In genomic region chr13:70837571-70837970, GRCm38 (mm10) we compare ENCODE assay signal across 30 mouse cellular contexts. TPM values are rescaled to one million over a fixed set of nuclear protein-coding genes. Genes with fewer than 3 reads are reported as not detected.
DNase-seq lines count a peak whose midpoint lies in the region; ATAC-seq and TF ChIP-seq lines count a peak whose summit lies in the region.
"Had no signal": no experiment of that assay in that cellular context is flagged by ENCODE, and none has a peak within 500 bp of the region (broad histone marks: within the 10 kb centered on the region; RNA-seq: fewer than 3 reads in every experiment).

No protein-coding gene starts in this region.

- H3K27ac ChIP-seq in kidney, adult 2 months (ENCODE audit: insufficient read depth, low read depth, low read length) = no peak overlapping the region
- H3K27ac ChIP-seq in kidney, embryonic 14.5 days (ENCODE audit: low read depth, low read length) = no peak overlapping the region
- H3K27ac ChIP-seq in lung, embryonic 14.5 days (ENCODE audit: low read depth) = no peak overlapping the region
- H3K27ac ChIP-seq: forebrain, embryonic 13.5 days; hindbrain, embryonic 13.5 days; kidney, postnatal 0 days; limb, embryonic 12.5 days; macrophage; midbrain, embryonic 13.5 days; stomach, postnatal 0 days had no signal

- ATAC-seq in kidney, embryonic 14.5 days (ENCODE audit: low FRiP score, low TSS enrichment) = no peak
- no peak for ATAC-seq in lung, embryonic 14.5 days (ENCODE audit: insufficient read depth)
- ATAC-seq: forebrain, embryonic 13.5 days; inflammation-experienced regulatory T-cells, adult 6 months; midbrain, embryonic 13.5 days had no signal

- no peak overlapping the region for H3K9ac ChIP-seq in kidney, embryonic 14.5 days (ENCODE audit: low read depth, low read length)
- no peak overlapping the region for H3K9ac ChIP-seq in lung, embryonic 14.5 days
- H3K9ac ChIP-seq: forebrain, embryonic 13.5 days; hindbrain, embryonic 13.5 days; limb, embryonic 12.5 days; midbrain, embryonic 13.5 days had no signal

- H3K36me3 ChIP-seq in kidney, adult 2 months (ENCODE audit: control insufficient read depth, insufficient read depth, low read length) = no peaks in the 10 kb centered on the region
- H3K36me3 ChIP-seq in kidney, embryonic 14.5 days (ENCODE audit: control insufficient read depth, insufficient read depth, low read length) = no peaks in the 10 kb centered on the region; the same call in 1 of the 2 replicates
- no peaks in the 10 kb centered on the region for H3K36me3 ChIP-seq in lung, embryonic 14.5 days (ENCODE audit: insufficient read depth)
- H3K36me3 ChIP-seq: hindbrain, embryonic 13.5 days; limb, embryonic 12.5 days; midbrain, embryonic 13.5 days had no signal

- WGBS in kidney, adult 2 months = 32% methylated on average over 5 of the region's 5 CpGs
- 73% methylated on average over 5 of the region's 5 CpGs for WGBS in kidney, embryonic 14.5 days
- WGBS in lung, embryonic 14.5 days = 62% methylated on average over 5 of the region's 5 CpGs

- H3K4me1 ChIP-seq in kidney, adult 2 months (ENCODE audit: control insufficient read depth, insufficient read depth, low read length) = no peaks in the 10 kb centered on the region
- peaks cover 7% of the 10 kb centered on the region; the same call in 1 of the 2 replicates for H3K4me1 ChIP-seq in kidney, embryonic 14.5 days (ENCODE audit: control insufficient read depth, insufficient read depth, low read length)
- no peaks in the 10 kb centered on the region for H3K4me1 ChIP-seq in lung, embryonic 14.5 days (ENCODE audit: insufficient read depth)

- no peak overlapping the region for H3K4me2 ChIP-seq in kidney, embryonic 14.5 days (replicated peaks; ENCODE audit: low read depth, low read length)
- no peak overlapping the region for H3K4me2 ChIP-seq in lung, embryonic 14.5 days
- H3K4me2 ChIP-seq: forebrain, embryonic 13.5 days; heart, embryonic 11.5 days; hindbrain, embryonic 13.5 days; limb, embryonic 12.5 days; liver, embryonic 11.5 days; midbrain, embryonic 13.5 days had no signal

- no peak for TF ChIP-seq CTCF in kidney, adult 2 months (conservative IDR thresholded peaks at IDR 0.05; ENCODE audit: insufficient read depth, insufficient read length, low read depth, low read length)
- no peak for TF ChIP-seq CTCF in lung, embryonic 14.5 days (IDR thresholded peaks at IDR 0.05; ENCODE audit: low read depth)

- TF ChIP-seq POLR2A in kidney, adult 2 months (IDR thresholded peaks at IDR 0.05; ENCODE audit: low read depth, low read length) = no peak

- H3K27me3 ChIP-seq in kidney, adult 2 months (replicated peaks; ENCODE audit: control insufficient read depth, insufficient read depth, low read length) = no peaks in the 10 kb centered on the region; the same call in 1 of the 2 replicates
- peaks cover 5% of the 10 kb centered on the region; the same call in 1 of the 2 replicates for H3K27me3 ChIP-seq in kidney, embryonic 14.5 days (ENCODE audit: control insufficient read depth, insufficient read depth, low read length)
- peaks cover 23% of the 10 kb centered on the region for H3K27me3 ChIP-seq in lung, embryonic 14.5 days (ENCODE audit: insufficient read depth, low read length)

- H3K9me3 ChIP-seq in kidney, embryonic 14.5 days (ENCODE audit: control insufficient read depth, low read length) = no peaks in the 10 kb centered on the region
- H3K9me3 ChIP-seq in lung, embryonic 14.5 days (ENCODE audit: low read depth, low read length) = no peaks in the 10 kb centered on the region
- H3K9me3 ChIP-seq: forebrain, embryonic 13.5 days; hindbrain, embryonic 13.5 days; limb, embryonic 12.5 days; midbrain, embryonic 13.5 days had no signal

- peak; percentile 25 to 44 for DNase-seq in cerebellum, postnatal 14 days
- DNase-seq in cerebellum, postnatal 25 days = no peak
- peak; percentile 22 for DNase-seq in kidney, adult 2 months
- peak; percentile 9 for DNase-seq in lung, embryonic 14.5 days
- DNase-seq in lung, adult 18-20 months = no peak
- no peak for DNase-seq in left cerebral cortex, adult 8-10 months (ENCODE audit: low spot score in 2 of 2)
- DNase-seq: adrenal gland, postnatal 14 days; cerebellum, adult 11-12 months; cerebellum, adult 9-11 months; gastrocnemius, postnatal 25 days; heart, adult 11 months; heart, postnatal 4 days; layer of hippocampus, adult 9-11 months; lung, postnatal 10 days; right cerebral cortex, postnatal 4 days; thymus, adult 18-20 months; thymus, postnatal 25 days had no signal

- H3K4me3 ChIP-seq in kidney, adult 2 months (ENCODE audit: insufficient read depth, low read depth, low read length) = no peak overlapping the region
- H3K4me3 ChIP-seq in kidney, embryonic 14.5 days (ENCODE audit: low read length) = no peak overlapping the region
- no peak overlapping the region for H3K4me3 ChIP-seq in lung, embryonic 14.5 days (ENCODE audit: low read depth, low read length)
- H3K4me3 ChIP-seq: forebrain, embryonic 13.5 days; hindbrain, embryonic 13.5 days; limb, embryonic 12.5 days; midbrain, embryonic 13.5 days had no signal

RNA-seq across cellular contexts. Expression of gene Adamts16, which starts 4.0 kb away (rescaled TPM):
- polyA plus RNA-seq in kidney, adult 2 months (2012; rRNA removed) = 1.2 and 1.4 TPM in 2 replicates
- polyA plus RNA-seq in kidney, embryonic 14.5 days (2014; fragmentation: Nextera tagmentation; extraction: Ambion mirVana) = 6.6 and 11.2 TPM in 2 replicates
- polyA plus RNA-seq in lung, embryonic 14.5 days (2014; fragmentation: Nextera tagmentation; extraction: Ambion mirVana) = 0.04 and 0.07 TPM in 2 replicates
- 1 to 10 TPM; 4.4 to 6.9 (median 4.6) TPM for total RNA-seq in left cerebral cortex, adult 8-10 months (2022)
- total RNA-seq: megakaryocyte-erythroid progenitor cell, adult 5-6 weeks; MEL had no signal
- polyA plus RNA-seq: inflammation-experienced regulatory T-cells, adult 6 months; macrophage had no signal

Comparison
In these comparisons a context has a peak if more than half of its experiments do, and no peak if none do; other contexts are left out.
1. DNase-seq: peak in cerebellum, postnatal 14 days (2 of 2), kidney, adult 2 months (single experiment) and lung, embryonic 14.5 days (single experiment); none in cerebellum, postnatal 25 days (0 of 2), lung, adult 18-20 months (0 of 2) and left cerebral cortex, adult 8-10 months (0 of 2).